Mouse (Mus musculus) thymus, postnatal 10 days (tissue): ENCODE results near the gene Syt1.

ENCODE experiments used
- DNase-seq, 2 experiments: peaks; one replicate each; pipeline ENCODE4 v3.0.0; 2021; ENCODE audit warnings: low spot score in 2 of 2

Gene Syt1

GRCm38 (mm10) chr10:108763722-108764121 is 247.1 kb downstream of the Syt1 start:
- no peak for DNase-seq

GRCm38 (mm10) chr10:108753304-108753703 is 257.5 kb downstream of the Syt1 start:
- DNase-seq: no peak

- DNase-seq: no peak
Measured at GRCm38 (mm10) chr10:108743759-108744158, 267.0 kb downstream of the Syt1 start.

- DNase-seq: no peak
Measured at GRCm38 (mm10) chr10:108733982-108734381, 276.8 kb downstream of the Syt1 start.

- no peak for DNase-seq
Measured at GRCm38 (mm10) chr10:108728961-108729360, 281.8 kb downstream of the Syt1 start.

GRCm38 (mm10) chr10:108726391-108726790 is 284.4 kb downstream of the Syt1 start:
- DNase-seq: no peak

GRCm38 (mm10) chr10:108724878-108725277 is 285.9 kb downstream of the Syt1 start:
- DNase-seq: no peak

GRCm38 (mm10) chr10:108710514-108710913 is 300.3 kb downstream of the Syt1 start:
- no peak for DNase-seq

- no peak for DNase-seq
Measured at GRCm38 (mm10) chr10:108705658-108706057, 305.1 kb downstream of the Syt1 start.

- no peak for DNase-seq
Measured at GRCm38 (mm10) chr10:108701361-108702128, 309.2 kb downstream of the Syt1 start.

GRCm38 (mm10) chr10:108699946-108700345 is 310.8 kb downstream of the Syt1 start, which contains the start of gene Gm5136:
Gene Gm5136, minus strand, starts transcription at chr10:108700160.
- DNase-seq: no peak

- no peak for DNase-seq
Measured at GRCm38 (mm10) chr10:108697062-108697461, 313.7 kb downstream of the Syt1 start.

GRCm38 (mm10) chr10:108690954-108691353 is 319.8 kb downstream of the Syt1 start:
- no peak for DNase-seq

GRCm38 (mm10) chr10:108686696-108687095 is 324.1 kb downstream of the Syt1 start:
- DNase-seq: no peak

GRCm38 (mm10) chr10:108679675-108680390 is 330.9 kb downstream of the Syt1 start:
- no peak for DNase-seq

- no peak for DNase-seq
Measured at GRCm38 (mm10) chr10:108677053-108677452, 333.7 kb downstream of the Syt1 start.

GRCm38 (mm10) chr10:108668944-108669343 is 341.8 kb downstream of the Syt1 start:
- DNase-seq: no peak

GRCm38 (mm10) chr10:108660295-108660694 is 350.5 kb downstream of the Syt1 start:
- DNase-seq: no peak

GRCm38 (mm10) chr10:108658300-108658699 is 352.5 kb downstream of the Syt1 start:
- no peak for DNase-seq

GRCm38 (mm10) chr10:108657669-108658068 is 353.1 kb downstream of the Syt1 start:
- DNase-seq: no peak

- DNase-seq: no peak
Measured at GRCm38 (mm10) chr10:108656898-108657297, 353.9 kb downstream of the Syt1 start.

GRCm38 (mm10) chr10:108655074-108655473 is 355.7 kb downstream of the Syt1 start:
- no peak for DNase-seq

GRCm38 (mm10) chr10:108652831-108653230 is 358.0 kb downstream of the Syt1 start:
- DNase-seq: no peak
